In the genomic region with DNA sequence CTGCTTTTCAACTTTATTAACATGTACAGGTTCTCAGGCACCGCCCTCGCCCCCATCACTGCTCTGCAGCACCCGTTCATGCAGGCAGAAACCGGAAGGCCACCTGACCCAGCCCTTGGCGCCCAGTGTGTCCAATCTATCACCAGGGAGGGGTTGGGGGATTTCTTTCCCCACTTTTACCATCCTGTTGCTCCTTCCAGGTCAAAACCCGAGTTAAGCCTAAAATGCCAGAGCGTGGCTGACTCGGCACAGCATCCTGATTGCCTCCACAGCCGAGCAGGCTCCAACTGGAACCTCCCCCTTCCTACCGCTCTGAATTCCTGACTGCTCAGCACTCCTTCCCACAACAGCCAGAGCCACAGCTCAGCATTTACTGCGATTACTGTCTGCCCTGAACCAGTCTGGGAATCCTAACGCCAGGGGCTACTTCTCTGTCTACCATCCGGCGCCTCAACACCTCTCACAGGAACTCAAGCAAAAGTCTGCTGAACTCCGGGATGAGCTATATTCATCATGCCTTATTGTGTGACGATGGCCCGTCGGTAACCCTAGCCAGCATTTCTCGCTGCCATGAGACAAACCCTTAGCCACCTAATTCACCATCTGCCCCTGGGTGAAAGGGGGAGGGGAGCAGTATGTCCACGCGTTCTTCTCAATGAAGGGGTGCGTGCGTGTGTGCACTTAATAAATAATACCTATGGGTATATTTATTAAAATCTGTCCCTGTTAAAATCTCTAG, we compare ENCODE assay signal across 8 mouse cellular contexts. TPM values are rescaled to one million over a fixed set of nuclear protein-coding genes. Genes with fewer than 3 reads are reported as not detected.
DNase-seq lines count a peak whose midpoint lies in the region; ATAC-seq and TF ChIP-seq lines count a peak whose summit lies in the region.

No protein-coding gene starts in this region.

- H3K36me3 ChIP-seq in testis, adult 2 months (ENCODE audit: control insufficient read depth, insufficient read depth, low read length) = no peaks in the 10 kb centered on the region
- H3K36me3 ChIP-seq in intestine, embryonic 15.5 days = no peaks in the 10 kb centered on the region
- H3K36me3 ChIP-seq in liver, embryonic 16.5 days (ENCODE audit: control insufficient read depth, insufficient read depth) = no peaks in the 10 kb centered on the region
- H3K36me3 ChIP-seq in neural tube, embryonic 13.5 days = no peaks in the 10 kb centered on the region

- no peak for DNase-seq in testis, postnatal 14 days (ENCODE audit: low spot score)
- peak; percentile 37 for DNase-seq in c-Kit-positive CD71-positive TER-119-positive erythroid progenitor cells, embryonic 14.5 days (ENCODE audit: low spot score)
- DNase-seq in gastrocnemius, postnatal 25 days = peak; percentile 16
- peak; percentile 90 for DNase-seq in yolk sac, embryonic 10.5 days (ENCODE audit: low spot score)

- peak; percentile 11; the same call in 1 of the 2 replicates for ATAC-seq in intestine, embryonic 15.5 days
- no peak for ATAC-seq in liver, embryonic 16.5 days (ENCODE audit: low read depth)
- ATAC-seq in neural tube, embryonic 13.5 days (ENCODE audit: low read depth) = peak; percentile 57

- 0 out of 2 replicates have a peak overlapping the region, but pooled peaks have one; percentile 22 for H3K27ac ChIP-seq in testis, adult 2 months (ENCODE audit: control insufficient read depth, insufficient read depth, low read depth, low read length)
- H3K27ac ChIP-seq in intestine, embryonic 15.5 days = peak overlapping the region; percentile 81
- H3K27ac ChIP-seq in liver, embryonic 16.5 days (ENCODE audit: low read length) = peak overlapping the region; percentile 72
- peak overlapping the region; percentile 63 for H3K27ac ChIP-seq in neural tube, embryonic 13.5 days (replicated peaks)

- H3K4me3 ChIP-seq in testis, adult 2 months (ENCODE audit: control insufficient read depth, low read depth, low read length) = peak overlapping the region; percentile 49
- peak overlapping the region; percentile 86 for H3K4me3 ChIP-seq in intestine, embryonic 15.5 days (replicated peaks)
- peak overlapping the region; percentile 59 for H3K4me3 ChIP-seq in liver, embryonic 16.5 days (ENCODE audit: low read depth, low read length)
- peak overlapping the region; percentile 41 for H3K4me3 ChIP-seq in neural tube, embryonic 13.5 days

- peak overlapping the region; percentile 88 for H3K4me2 ChIP-seq in intestine, embryonic 15.5 days (replicated peaks)
- H3K4me2 ChIP-seq in liver, embryonic 16.5 days (ENCODE audit: low read depth, low read length) = peak overlapping the region; percentile 99
- peak overlapping the region; percentile 95 for H3K4me2 ChIP-seq in neural tube, embryonic 13.5 days

- TF ChIP-seq POLR2A in testis, adult 2 months (IDR thresholded peaks at IDR 0.05; ENCODE audit: control insufficient read depth, low read depth, low read length) = no peak

- no peaks in the 10 kb centered on the region for H3K9me3 ChIP-seq in intestine, embryonic 15.5 days
- H3K9me3 ChIP-seq in liver, embryonic 16.5 days (replicated peaks; ENCODE audit: control insufficient read depth, low read length) = no peaks in the 10 kb centered on the region
- no peaks in the 10 kb centered on the region for H3K9me3 ChIP-seq in neural tube, embryonic 13.5 days

- H3K9ac ChIP-seq in intestine, embryonic 15.5 days = peak overlapping the region; percentile 48
- peak overlapping the region; percentile 50 for H3K9ac ChIP-seq in liver, embryonic 16.5 days (ENCODE audit: low read depth, low read length)
- H3K9ac ChIP-seq in neural tube, embryonic 13.5 days = peak overlapping the region; percentile 62

- WGBS in intestine, embryonic 15.5 days = 6% methylated on average over 23 of the region's 23 CpGs
- 12% methylated on average over 23 of the region's 23 CpGs for WGBS in liver, embryonic 16.5 days (ENCODE audit: insufficient replicate concordance)
- 2% methylated on average over 23 of the region's 23 CpGs for WGBS in neural tube, embryonic 13.5 days

- TF ChIP-seq CTCF in testis, adult 2 months (IDR thresholded peaks at IDR 0.05; ENCODE audit: control insufficient read depth, insufficient read depth, insufficient replicate concordance, low read depth, low read length) = no peak

- H3K27me3 ChIP-seq in testis, adult 2 months (ENCODE audit: control insufficient read depth, insufficient read depth, low read length) = no peaks in the 10 kb centered on the region
- H3K27me3 ChIP-seq in intestine, embryonic 15.5 days (replicated peaks) = no peaks in the 10 kb centered on the region
- no peaks in the 10 kb centered on the region for H3K27me3 ChIP-seq in liver, embryonic 16.5 days (ENCODE audit: control insufficient read depth, insufficient read depth, low read depth, low read length)
- H3K27me3 ChIP-seq in neural tube, embryonic 13.5 days = peaks cover 28% of the 10 kb centered on the region

- H3K4me1 ChIP-seq in testis, adult 2 months (ENCODE audit: control insufficient read depth, insufficient read depth, low read length) = peaks cover 30% of the 10 kb centered on the region
- H3K4me1 ChIP-seq in intestine, embryonic 15.5 days (replicated peaks) = peaks cover 30% of the 10 kb centered on the region
- peaks cover 38% of the 10 kb centered on the region for H3K4me1 ChIP-seq in liver, embryonic 16.5 days (ENCODE audit: control insufficient read depth, low read depth, low read length)
- peaks cover 67% of the 10 kb centered on the region for H3K4me1 ChIP-seq in neural tube, embryonic 13.5 days (replicated peaks)

RNA-seq across cellular contexts. Expression of a gene that starts 3.6 kb away (rescaled TPM):
- polyA plus RNA-seq in testis, adult 2 months (2012; rRNA removed) = 4.5 and 7.8 TPM in 2 replicates
- total RNA-seq in gastrocnemius, postnatal 25 days (2021) = 1 to 10 TPM; 2.2 to 2.9 TPM
- 232 and 235 TPM in 2 replicates for polyA plus RNA-seq in intestine, embryonic 15.5 days (2015; fragmentation: Nextera tagmentation; extraction: Ambion mirVana)
- 43.3 and 44.1 TPM in 2 replicates for polyA plus RNA-seq in liver, embryonic 16.5 days (2015; fragmentation: Nextera tagmentation; extraction: Ambion mirVana)
- 58.5 and 68.3 TPM in 2 replicates for polyA plus RNA-seq in neural tube, embryonic 13.5 days (2015; fragmentation: Nextera tagmentation; extraction: Ambion mirVana)

Comparison
In these comparisons a context has a peak if more than half of its experiments do, and no peak if none do; other contexts are left out.
1. H3K27ac ChIP-seq: peak in every context shown above with its lines; median percentile 81 in intestine, embryonic 15.5 days; 72 in liver, embryonic 16.5 days; 63 in neural tube, embryonic 13.5 days; 22 in testis, adult 2 months.